Mouse (Mus musculus): ENCODE measurements around the gene Adam6b. TPM values are rescaled to one million over a fixed set of nuclear protein-coding genes. Genes with fewer than 3 reads are reported as not detected.
"Not testable (repeated sequence)": the region's sequence is repeated elsewhere in the genome, so short reads cannot be mapped to it uniquely, and the experiment has no call there.

The Adam6b gene
- 0.36 and 0.55 TPM in 2 replicates for polyA plus RNA-seq (2012; rRNA removed)

GRCm38 (mm10) chr12:113489211-113489610, at the start of gene Adam6b:
Adam6b (plus strand) TSS chr12:113489511.
- 57% methylated on average over 1 of the region's 1 CpGs for WGBS
- H3K4me3 ChIP-seq (ENCODE audit: extremely low read depth, insufficient read depth, insufficient read length); H3K27me3 ChIP-seq (ENCODE audit: control insufficient read depth, insufficient read depth, low read length); H3K36me3 ChIP-seq (ENCODE audit: control insufficient read depth, insufficient read depth, low read length); H3K27ac ChIP-seq (ENCODE audit: insufficient read depth, low read length); H3K4me1 ChIP-seq (ENCODE audit: control insufficient read depth, insufficient read depth, insufficient read length); DNase-seq (ENCODE audit: low read depth in 1 of 2, low spot score in 2 of 2): not testable (repeated sequence)

- H3K4me3 ChIP-seq (ENCODE audit: extremely low read depth, insufficient read depth, insufficient read length) = no peak overlapping the region
- TF ChIP-seq POLR2A (IDR thresholded peaks at IDR 0.05; ENCODE audit: low read depth, low read length) (no peak), CTCF (IDR thresholded peaks at IDR 0.05; ENCODE audit: extremely low read depth, insufficient read depth, insufficient read length, insufficient replicate concordance) (no peak)
- 8% methylated on average over 1 of the region's 1 CpGs for WGBS
- H3K4me1 ChIP-seq (ENCODE audit: control insufficient read depth, insufficient read depth, insufficient read length) = no peaks in the 10 kb centered on the region
- H3K36me3 ChIP-seq (ENCODE audit: control insufficient read depth, insufficient read depth, low read length) = no peaks in the 10 kb centered on the region
- no peak for DNase-seq (ENCODE audit: low read depth in 1 of 2, low spot score in 2 of 2)
- H3K27me3 ChIP-seq (ENCODE audit: control insufficient read depth, insufficient read depth, low read length) = no peaks in the 10 kb centered on the region
- no peak overlapping the region for H3K27ac ChIP-seq (ENCODE audit: insufficient read depth, low read length)
These were observed 43.2 kb upstream of the Adam6b start for GRCm38 (mm10) chr12:113446061-113446460.

- WGBS = 72% methylated on average over 2 of the region's 2 CpGs
- Histone ChIP-seq H3K27me3 (ENCODE audit: control insufficient read depth, insufficient read depth, low read length) (no peaks in the 10 kb centered on the region), H3K4me1 (ENCODE audit: control insufficient read depth, insufficient read depth, insufficient read length) (peaks cover 3% of the 10 kb centered on the region; the same call in 1 of the 2 replicates), H3K36me3 (ENCODE audit: control insufficient read depth, insufficient read depth, low read length) (no peaks in the 10 kb centered on the region), H3K4me3 (ENCODE audit: extremely low read depth, insufficient read depth, insufficient read length) (no peak overlapping the region), H3K27ac (ENCODE audit: insufficient read depth, low read length) (no peak overlapping the region)
- TF ChIP-seq POLR2A (IDR thresholded peaks at IDR 0.05; ENCODE audit: low read depth, low read length) (no peak), CTCF (IDR thresholded peaks at IDR 0.05; ENCODE audit: extremely low read depth, insufficient read depth, insufficient read length, insufficient replicate concordance) (no peak)
- DNase-seq (ENCODE audit: low read depth in 1 of 2, low spot score in 2 of 2) = no peak
These were observed 13.1 kb upstream of the Adam6b start for GRCm38 (mm10) chr12:113476164-113476563.

GRCm38 (mm10) chr12:113482147-113482546, 7.2 kb upstream of the Adam6b start:
- H3K36me3 ChIP-seq (ENCODE audit: control insufficient read depth, insufficient read depth, low read length) = no peaks in the 10 kb centered on the region
- no peak for DNase-seq (ENCODE audit: low read depth in 1 of 2, low spot score in 2 of 2)
- WGBS = 59% methylated on average over 2 of the region's 2 CpGs
- peak overlapping the region; percentile 21; the same call in 1 of the 2 replicates for H3K4me3 ChIP-seq (ENCODE audit: extremely low read depth, insufficient read depth, insufficient read length)
- peaks cover 3% of the 10 kb centered on the region; the same call in 1 of the 2 replicates for H3K4me1 ChIP-seq (ENCODE audit: control insufficient read depth, insufficient read depth, insufficient read length)
- peak overlapping the region; percentile 81 for H3K27ac ChIP-seq (ENCODE audit: insufficient read depth, low read length)
- H3K27me3 ChIP-seq (ENCODE audit: control insufficient read depth, insufficient read depth, low read length) = no peaks in the 10 kb centered on the region
- TF ChIP-seq CTCF (IDR thresholded peaks at IDR 0.05; ENCODE audit: extremely low read depth, insufficient read depth, insufficient read length, insufficient replicate concordance) (no peak), POLR2A (IDR thresholded peaks at IDR 0.05; ENCODE audit: low read depth, low read length) (no peak)

GRCm38 (mm10) chr12:113482661-113483389, 6.5 kb upstream of the Adam6b start:
- DNase-seq (ENCODE audit: low read depth in 1 of 2, low spot score in 2 of 2) = no peak
- TF ChIP-seq CTCF (IDR thresholded peaks at IDR 0.05; ENCODE audit: extremely low read depth, insufficient read depth, insufficient read length, insufficient replicate concordance) (no peak), POLR2A (IDR thresholded peaks at IDR 0.05; ENCODE audit: low read depth, low read length) (peak; percentile 10; the same call in 1 of the 2 replicates)
- peak overlapping the region; percentile 81 for H3K27ac ChIP-seq (ENCODE audit: insufficient read depth, low read length)
- H3K4me1 ChIP-seq (ENCODE audit: control insufficient read depth, insufficient read depth, insufficient read length) = peaks cover 3% of the 10 kb centered on the region; the same call in 1 of the 2 replicates
- H3K27me3 ChIP-seq (ENCODE audit: control insufficient read depth, insufficient read depth, low read length) = no peaks in the 10 kb centered on the region
- no peaks in the 10 kb centered on the region for H3K36me3 ChIP-seq (ENCODE audit: control insufficient read depth, insufficient read depth, low read length)
- H3K4me3 ChIP-seq (ENCODE audit: extremely low read depth, insufficient read depth, insufficient read length) = no peak overlapping the region; the same call in 1 of the 2 replicates
- WGBS = 47% methylated on average over 4 of the region's 4 CpGs

GRCm38 (mm10) chr12:113483492-113484162, 5.7 kb upstream of the Adam6b start:
- no peak for DNase-seq (ENCODE audit: low read depth in 1 of 2, low spot score in 2 of 2)
- Histone ChIP-seq H3K27me3 (ENCODE audit: control insufficient read depth, insufficient read depth, low read length) (no peaks in the 10 kb centered on the region), H3K4me3 (ENCODE audit: extremely low read depth, insufficient read depth, insufficient read length) (peak overlapping the region; percentile 3; the same call in 1 of the 2 replicates), H3K27ac (ENCODE audit: insufficient read depth, low read length) (peak overlapping the region; percentile 65), H3K36me3 (ENCODE audit: control insufficient read depth, insufficient read depth, low read length) (no peaks in the 10 kb centered on the region), H3K4me1 (ENCODE audit: control insufficient read depth, insufficient read depth, insufficient read length) (peaks cover 3% of the 10 kb centered on the region; the same call in 1 of the 2 replicates)
- TF ChIP-seq POLR2A (IDR thresholded peaks at IDR 0.05; ENCODE audit: low read depth, low read length) (no peak), CTCF (IDR thresholded peaks at IDR 0.05; ENCODE audit: extremely low read depth, insufficient read depth, insufficient read length, insufficient replicate concordance) (no peak)
- 62% methylated on average over 2 of the region's 2 CpGs for WGBS

All from spleen, adult 2 months (tissue).